Mouse (Mus musculus) left cerebral cortex, postnatal 14 days (tissue): ENCODE data around the gene Tbc1d17. TPM values are rescaled to one million over a fixed set of nuclear protein-coding genes. Genes with fewer than 3 reads are reported as not detected.

Experiments used
- DNase-seq, 2 experiments: peaks; one replicate each; pipeline ENCODE4 v3.0.0; 2021 to 2022; ENCODE audit warnings: low spot score in 2 of 2, mixed read lengths in 1 of 2
- intact Hi-C: fragments of 180-260 bp; cut with DNase I; formaldehyde crosslinking; loops from one replicate; pipeline ENCODE4 v1.15.1; 2025
- total RNA-seq, 2 experiments: library from RNA; stranded (reverse); gene quantifications; 2 replicates each; pipeline ENCODE4 v1.2.3; 2021

Tbc1d17 gene
- total RNA-seq, 2 experiments from 2014 or later: 48.3 to 58.7 TPM

DNA sequence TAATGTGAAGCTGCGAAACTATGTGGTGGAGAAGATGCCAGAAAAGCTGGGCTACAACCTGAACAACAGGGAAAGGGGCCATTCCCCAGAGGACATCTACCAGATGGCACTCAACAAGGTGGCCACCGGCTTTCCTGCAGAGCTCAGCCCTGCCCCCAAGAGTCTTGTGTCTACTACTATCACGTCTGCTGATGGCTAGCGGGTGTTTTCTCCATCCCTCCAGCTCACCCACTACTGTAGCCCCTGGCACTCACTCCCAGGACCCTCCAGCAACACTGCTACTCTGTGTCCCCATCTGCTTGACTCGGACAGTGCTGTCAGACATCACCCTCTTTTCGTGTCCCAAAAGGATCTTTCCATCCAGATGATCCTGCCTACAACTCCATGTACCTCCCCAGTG lies 10.8 kb downstream of the Tbc1d17 start:
- intact Hi-C loops: no loop called here
- DNase-seq: no peak

DNA sequence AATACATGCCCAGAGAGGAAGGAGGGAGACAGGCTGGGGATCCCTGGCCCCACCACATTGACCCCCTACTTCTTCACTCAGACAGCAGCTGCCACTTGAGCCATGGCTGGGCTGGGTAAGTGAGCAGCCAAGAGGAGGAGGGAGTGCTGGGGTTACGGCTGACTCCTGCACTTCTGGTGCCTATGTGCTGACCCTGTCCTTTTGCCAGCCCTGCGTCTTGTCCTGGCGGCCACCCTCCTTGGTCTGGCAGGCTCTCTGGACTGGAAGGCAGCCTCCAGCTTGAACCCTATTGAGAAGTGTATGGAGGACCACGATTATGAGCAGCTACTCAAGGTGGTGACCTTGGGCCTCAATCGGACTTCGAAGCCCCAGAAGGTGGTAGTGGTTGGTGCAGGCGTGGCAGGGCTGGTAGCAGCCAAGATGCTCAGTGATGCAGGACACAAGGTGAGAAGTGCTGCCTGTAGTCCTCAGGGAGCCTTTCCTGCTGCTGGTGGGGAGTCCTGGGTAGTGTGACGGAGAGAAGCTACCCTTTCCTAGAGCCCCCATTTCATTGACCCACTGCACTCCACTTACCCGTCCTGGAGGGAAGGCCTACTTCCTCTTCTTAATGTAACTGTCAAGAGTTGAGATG lies 12.3 kb downstream of the Tbc1d17 start:
- no peak for DNase-seq
- intact Hi-C loops: no loop called here

DNA sequence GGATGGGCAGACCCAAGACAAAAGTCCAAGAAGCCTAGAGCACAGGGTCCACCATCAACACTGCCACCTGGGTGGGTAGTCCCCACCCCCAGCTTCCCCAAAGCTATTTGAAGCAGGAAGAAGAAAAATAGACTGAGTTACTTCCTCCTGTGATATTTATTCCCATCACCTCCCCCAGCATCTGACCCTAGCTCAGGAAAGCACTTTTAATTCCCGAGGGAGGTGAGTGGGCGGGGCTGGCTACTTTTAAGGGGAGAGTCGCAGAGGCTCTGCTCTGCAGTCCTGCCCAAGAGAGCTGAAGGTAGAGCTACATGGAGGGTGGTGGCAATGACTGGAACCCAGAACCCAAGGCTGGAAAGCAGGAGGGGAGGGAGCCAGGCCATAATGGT lies 12.9 kb downstream of the Tbc1d17 start:
- no peak for DNase-seq
- intact Hi-C loops: no loop called here

DNA sequence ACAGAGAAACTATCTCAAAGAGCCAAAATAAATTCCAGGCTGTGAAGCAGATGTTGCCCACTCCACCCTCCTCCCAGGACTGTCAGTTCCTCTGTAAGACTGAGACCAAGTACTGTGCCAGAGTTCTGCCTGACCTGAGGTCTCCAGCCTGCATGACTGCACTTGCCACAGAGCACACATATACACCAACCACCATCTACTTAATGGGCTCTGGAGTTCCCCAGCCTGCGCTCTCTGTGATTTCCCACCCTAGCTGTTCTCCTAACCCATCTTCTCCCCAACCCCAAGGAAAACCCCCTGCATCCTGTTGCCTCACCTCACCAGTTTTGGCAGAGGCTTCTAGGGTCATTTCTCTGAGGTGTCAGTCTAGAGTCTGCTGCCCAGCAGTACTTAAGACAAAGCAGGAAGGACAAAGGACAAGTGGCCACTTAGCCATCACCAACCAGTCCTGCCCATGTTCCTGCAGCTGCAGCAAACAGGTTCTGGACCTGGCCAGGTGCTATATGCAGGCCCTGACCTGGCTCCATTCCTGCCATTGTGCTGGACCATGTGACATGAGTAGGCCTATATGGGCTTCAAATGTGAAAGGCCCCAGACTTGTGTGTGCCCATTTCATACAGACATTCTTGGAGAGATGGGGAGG lies 13.4 kb downstream of the Tbc1d17 start:
- no peak for DNase-seq
- intact Hi-C loops: no loop called here

DNA sequence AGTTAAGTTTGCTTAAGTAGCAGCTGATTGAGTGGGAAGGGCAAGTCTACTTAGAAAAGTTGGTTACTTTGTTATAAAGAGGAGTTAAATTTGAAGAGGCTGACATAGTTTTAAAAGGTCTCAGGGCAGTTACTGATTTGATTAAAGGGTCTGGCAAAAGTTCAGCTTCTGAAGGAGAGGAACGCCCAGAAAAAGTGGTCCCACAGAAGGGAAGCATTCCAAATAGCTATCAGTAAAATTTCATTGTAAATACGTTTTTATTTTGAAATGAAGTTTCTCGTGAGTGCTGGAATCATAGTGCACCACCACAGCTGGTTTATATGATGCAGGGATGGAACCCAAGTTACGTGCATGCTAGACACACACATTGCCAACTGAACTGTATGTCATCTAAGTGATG lies 16.1 kb downstream of the Tbc1d17 start:
- no peak for DNase-seq
- intact Hi-C loops: no loop called here

DNA sequence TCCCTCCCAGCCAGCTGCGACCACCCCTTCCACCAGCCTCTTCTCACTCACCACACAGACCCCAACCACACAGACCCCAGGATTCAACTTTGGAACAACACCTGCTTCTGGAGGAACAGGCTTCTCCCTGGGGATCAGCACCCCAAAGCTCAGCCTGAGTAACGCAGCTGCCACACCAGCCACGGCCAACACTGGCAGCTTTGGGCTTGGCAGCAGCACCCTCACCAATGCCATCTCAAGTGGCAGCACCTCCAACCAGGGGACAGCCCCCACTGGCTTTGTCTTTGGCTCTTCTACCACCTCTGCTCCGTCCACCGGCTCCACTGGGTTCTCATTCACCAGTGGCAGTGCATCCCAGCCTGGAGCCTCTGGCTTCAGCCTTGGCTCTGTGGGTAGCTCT lies 20.2 kb downstream of the Tbc1d17 start:
- intact Hi-C loops: no loop called here
- no peak for DNase-seq

DNA sequence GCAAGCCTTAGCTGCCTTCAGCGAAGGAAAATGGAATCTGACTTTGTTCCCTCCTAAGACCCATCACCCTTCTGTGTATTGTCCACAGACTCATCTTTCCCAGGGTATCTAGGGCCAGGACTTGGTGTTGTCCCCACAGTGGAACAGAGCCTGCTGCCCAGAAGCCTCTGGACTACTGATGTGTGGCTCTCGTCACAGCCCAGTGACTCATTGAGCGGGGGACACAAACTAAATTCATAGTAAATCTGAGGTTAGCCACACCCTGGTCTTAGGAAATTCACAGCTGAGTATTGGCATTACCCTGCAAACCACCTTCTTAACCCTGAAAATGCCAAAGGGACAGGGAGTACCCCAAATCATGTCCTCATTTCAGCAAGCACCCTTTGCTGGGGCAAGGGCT lies 22.1 kb downstream of the Tbc1d17 start:
- DNase-seq: no peak
- intact Hi-C loops: no loop called here

DNA sequence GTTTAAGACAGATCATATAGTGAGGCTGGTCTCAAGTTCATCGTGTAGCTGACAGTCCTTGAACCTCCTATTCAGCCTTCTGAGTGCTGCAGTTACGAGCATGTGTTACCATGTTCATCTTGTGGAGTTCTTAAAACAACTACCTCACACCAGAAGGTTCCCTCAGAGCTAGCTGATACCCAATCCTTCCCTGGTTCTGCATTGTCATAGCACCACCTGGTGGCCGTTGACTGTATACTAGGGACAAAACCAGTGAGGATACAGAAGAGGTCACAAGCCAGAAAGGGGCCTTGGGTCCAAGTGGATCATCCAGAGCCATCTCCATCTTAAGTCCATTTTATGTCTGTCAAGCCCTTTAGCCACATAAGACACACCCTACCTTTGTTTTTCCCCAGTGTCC lies 24.0 kb downstream of the Tbc1d17 start:
- intact Hi-C loops: loop anchor here (1.0 kb wide), 1 partner anchor 101 kb away; no protein-coding TSS in a partner anchor
- DNase-seq: peak; percentile 82 to 88

DNA sequence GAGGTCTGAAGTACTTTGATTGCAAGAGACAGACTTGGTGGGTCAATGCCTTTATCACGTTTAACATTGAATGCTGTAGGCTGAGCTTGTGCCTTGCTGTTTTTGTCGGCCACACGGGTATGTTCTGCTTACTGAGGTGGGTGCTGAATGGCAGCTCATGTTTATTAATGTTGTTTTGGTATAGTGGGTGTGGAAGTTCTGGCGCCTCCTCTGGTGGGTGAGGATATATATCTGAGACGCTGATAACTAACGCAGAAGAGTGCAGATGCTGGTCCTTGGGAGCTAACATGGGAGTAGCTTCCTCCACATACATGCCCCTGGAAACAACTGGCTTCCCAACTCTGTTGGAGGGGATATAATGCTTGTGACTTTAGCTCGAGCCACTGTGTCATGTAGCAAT lies 25.5 kb downstream of the Tbc1d17 start:
- DNase-seq: no peak
- intact Hi-C loops: no loop called here

DNA sequence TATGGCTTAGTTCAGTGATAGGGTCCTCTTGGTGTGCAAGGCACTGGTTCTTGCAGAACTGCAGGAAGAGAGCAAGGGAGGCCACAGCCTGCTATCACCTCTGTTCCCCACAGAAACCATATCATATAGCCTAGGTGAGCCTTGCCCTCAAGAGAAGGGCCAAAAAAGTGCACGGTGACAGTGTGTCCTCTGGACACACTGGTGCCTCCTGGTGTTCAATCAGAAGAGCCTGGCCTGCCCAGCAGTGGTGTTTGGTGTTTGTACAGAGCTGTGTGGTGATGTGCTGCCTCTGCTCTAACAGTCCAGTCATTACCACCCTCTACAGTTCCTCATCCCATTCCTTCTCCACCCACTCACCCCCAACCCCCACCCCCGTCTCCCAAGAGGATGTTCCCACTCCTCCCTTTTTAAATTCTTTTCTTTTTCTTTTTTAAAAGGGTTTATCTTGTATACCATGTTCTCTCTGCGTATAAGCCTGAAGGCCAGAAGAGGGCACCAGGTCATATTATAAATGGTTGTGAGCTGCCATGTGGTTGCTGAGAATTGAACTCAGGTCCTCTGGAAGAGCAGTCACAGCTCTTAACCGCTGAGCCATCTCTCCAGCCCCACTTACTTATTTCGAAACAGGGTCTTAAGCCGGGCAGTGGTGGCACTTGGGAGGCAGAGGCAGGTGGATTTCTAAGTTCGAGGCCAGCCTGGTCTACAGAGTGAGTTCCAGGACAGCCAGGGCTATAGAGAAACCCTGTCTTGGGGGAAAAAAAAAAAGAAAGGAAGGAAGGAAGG lies 27.0 kb downstream of the Tbc1d17 start:
- intact Hi-C loops: no loop called here
- peak in 1 of 2 experiments; percentile 0 for DNase-seq

DNA sequence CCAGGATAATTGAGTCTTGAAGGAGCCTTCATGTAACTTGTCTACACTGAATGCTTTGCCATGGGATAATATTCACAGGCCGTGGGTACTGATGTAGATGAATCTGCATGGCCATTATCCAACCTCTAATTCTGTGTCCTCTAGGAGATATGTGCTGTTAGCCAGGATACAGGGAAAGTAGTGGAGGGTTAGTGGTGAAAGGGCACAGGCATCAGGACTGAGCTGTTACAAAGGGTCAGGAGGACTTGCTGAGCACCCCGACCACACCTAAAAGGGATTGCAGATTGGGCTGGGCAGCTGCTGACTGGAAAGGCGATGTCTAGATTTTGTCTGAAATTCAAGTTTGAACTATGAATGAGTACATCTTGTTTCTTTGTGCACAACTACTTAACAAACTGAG lies 28.4 kb downstream of the Tbc1d17 start:
- intact Hi-C loops: no loop called here
- no peak for DNase-seq

DNA sequence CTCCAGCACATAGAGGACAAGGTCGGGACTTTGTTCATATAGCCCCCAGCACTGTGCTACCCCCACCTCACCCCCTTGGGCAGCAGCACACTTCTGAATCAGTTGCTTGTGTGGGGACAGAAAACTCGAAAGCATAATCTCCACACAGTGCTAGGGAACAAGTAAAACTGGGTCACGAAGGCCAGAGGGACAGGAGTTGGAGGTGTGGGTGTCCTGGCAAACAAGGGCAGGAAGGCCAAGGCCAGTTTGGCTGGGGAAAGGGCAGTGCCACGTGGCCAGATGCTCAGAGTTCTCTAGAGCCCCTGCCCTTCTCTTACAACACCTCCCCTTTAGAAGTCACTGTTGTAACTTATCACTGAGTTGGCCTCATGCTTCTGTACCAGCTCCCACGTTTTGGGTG lies 29.0 kb downstream of the Tbc1d17 start:
- DNase-seq: peak; percentile 0 to 1

DNA sequence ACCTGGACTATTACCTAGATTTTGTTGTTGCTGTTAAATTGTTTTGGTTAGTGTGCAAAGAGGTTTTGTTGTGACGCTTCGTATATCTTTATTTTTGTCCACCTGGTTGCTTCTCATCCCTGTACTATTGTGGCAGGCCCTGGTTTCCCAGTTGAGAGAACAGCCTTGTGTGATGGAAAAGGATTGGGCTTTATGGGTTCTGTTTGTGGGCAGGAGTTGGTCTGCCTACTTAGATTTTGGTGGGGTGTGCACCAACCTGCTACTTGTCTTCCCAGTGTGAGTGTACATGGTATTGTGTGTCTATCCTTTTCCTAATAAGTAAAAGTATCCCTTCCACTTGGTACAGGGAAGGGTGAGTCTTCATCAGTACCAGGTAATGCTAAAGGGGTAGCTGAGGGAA lies 29.5 kb downstream of the Tbc1d17 start:
- intact Hi-C loops: loop anchor here (5.0 kb wide), 1 partner anchor 72 kb away; the partner anchor contains the start of gene Vrk3
- peak in 1 of 2 experiments; percentile 0 for DNase-seq

More for the DNA sequence above, 29.0 kb downstream of the Tbc1d17 start:
- intact Hi-C loops: loop anchor here (5.0 kb wide), 1 partner anchor 73 kb away; the partner anchor contains the start of gene Vrk3

DNA sequence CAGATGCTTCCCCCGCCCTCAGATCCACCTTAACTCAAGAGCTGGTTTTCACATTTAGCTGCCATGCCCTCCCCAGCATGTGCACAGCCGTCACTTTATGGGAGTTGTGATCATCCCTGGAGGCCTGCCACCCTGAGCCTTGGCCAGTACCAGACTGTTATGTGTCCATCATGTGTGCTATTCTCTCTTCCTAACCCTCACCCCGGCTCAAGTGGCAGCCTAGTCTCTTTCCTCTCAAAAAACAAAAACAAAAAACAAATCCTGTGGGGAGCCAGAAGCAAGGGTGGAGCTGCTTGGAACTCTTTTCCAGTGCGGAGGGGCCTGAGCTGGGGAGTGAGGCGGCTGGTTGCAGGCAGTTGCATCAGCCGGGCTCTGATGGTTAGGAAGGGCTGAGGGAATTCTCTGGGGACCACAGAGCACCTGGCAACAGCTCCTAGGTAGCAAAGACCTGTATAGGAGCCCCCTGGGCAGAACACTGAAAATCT lies 30.1 kb downstream of the Tbc1d17 start:
- intact Hi-C loops: loop anchor here (5.0 kb wide), 1 partner anchor 71 kb away; the partner anchor contains the start of gene Vrk3
- peak in 1 of 2 experiments; percentile 34 for DNase-seq

DNA sequence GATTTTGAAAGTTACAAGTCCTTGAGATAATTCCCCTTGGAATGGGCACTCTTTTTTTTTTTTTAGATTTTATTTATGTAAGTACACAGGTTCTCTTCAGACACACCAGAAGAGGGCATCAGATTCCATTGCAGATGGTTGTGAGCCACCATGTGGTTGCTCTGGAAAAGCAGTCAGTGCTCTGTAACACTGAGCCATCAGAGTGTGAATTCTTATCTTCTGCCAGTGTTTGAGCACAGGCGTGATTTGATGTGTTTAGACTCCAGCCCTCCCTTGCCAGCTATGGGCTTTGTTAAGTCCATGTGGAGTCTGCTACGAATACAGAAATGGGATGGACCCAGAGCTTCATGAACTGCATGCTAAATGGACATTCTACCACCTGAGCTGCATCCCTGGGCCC lies 30.7 kb downstream of the Tbc1d17 start:
- intact Hi-C loops: loop anchor here (5.0 kb wide), 1 partner anchor 71 kb away; the partner anchor contains the start of gene Vrk3
- DNase-seq: peak; percentile 17 to 48

DNA sequence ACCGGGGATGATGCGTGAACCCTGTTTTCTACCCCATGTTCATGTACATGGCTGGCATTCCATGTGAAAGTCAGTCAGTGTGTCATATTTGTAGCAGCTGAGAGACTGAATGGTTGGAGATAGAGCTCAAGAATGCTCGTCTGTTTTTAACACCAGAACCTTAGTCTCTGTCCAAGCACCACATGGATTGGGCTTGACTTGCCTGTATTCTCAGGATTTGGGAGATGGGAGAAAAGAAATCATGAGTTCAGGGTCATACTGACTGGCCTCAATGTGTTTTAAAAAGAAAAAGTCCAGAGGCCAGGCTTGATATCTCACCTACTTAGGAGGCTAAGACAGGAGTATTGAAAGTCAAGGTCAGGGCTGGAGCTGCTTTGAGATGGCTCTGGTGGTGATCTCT lies 31.4 kb downstream of the Tbc1d17 start:
- intact Hi-C loops: loop anchor here (5.0 kb wide), 1 partner anchor 70 kb away; the partner anchor contains the start of gene Vrk3
- no peak for DNase-seq

DNA sequence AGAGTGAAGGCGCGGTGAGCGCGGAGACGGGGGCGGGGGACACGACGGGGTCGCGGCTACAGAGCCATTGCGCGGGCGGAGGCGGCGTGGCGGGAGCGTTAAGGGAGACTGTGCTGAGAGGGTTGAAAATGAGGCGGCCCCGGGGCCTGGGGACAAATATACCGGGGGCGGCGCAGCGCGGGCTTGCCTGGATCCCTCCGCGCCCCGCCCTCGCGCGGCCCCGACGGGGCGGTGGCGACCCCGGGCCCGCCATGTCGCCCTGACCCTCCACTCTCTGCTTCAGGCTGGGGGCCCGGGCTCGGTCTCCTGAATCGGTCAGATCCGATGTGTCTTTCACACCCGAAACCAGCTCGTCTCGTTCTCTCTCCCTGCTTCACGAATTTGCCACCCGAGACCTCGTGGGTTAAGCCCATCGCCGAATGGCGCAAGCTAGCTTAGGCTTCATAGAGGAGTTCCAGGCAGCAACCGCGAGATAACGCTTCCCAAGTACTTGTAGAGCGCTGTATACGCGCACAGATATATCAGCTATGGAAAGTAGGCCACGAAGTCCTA lies 32.3 kb downstream of the Tbc1d17 start, which contains the start of gene Atf5:
Gene Atf5, minus strand, starts transcription at position 189 of the 552 bp plus-strand sequence.
- intact Hi-C loops: loop anchor here (5.0 kb wide), 1 partner anchor 69 kb away; the partner anchor contains the start of gene Vrk3
- DNase-seq: peak; percentile 51 to 58

DNA sequence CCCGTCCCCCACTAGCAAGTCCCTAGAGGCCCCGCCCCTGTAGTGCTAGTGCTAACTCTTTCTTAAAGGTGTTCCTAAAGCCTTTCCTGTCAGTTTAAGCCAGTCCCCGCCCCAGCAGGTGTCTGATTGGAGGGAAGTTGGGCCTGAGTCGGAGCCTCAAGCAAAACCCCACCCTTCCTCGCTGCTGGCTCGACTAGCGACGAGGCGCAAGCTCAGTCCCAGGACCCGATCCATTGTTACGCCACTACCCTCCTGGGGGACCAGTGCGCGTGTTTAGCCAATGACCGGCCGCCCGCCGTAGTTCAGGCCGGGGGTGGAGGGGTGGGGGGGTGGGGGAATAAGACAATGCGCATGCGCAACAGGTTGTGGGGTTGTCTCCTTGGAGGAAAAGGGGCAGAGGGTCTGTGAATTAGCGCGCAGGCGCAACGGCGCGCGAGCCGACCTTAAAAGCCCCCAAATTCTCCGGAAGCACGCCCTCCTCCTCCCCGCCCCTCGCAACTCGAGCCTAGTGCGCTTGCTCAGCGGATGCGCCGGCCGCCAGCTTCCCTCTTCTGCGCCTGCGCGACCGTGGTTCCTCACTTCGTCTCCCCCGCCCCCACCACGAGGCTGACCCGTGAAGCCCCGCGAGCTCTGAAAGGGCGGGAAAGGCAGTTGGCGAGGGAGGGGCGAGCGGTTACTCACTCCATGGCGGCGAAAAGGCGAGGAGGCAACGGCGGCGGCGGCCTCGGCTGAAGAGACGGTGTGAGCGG lies 33.0 kb downstream of the Tbc1d17 start, which contains the start of the genes Nup62 and Il4i1:
Gene Nup62, plus strand, starts transcription at position 368 of the 749 bp plus-strand sequence.
Gene Il4i1, plus strand, starts transcription at position 667 of the 749 bp plus-strand sequence.
- intact Hi-C loops: loop anchor here (5.0 kb wide), 1 partner anchor 69 kb away; the partner anchor contains the start of gene Vrk3

More for the DNA sequence above, 33.0 kb downstream of the Tbc1d17 start, which contains the start of the genes Nup62 and Il4i1:
- DNase-seq: peak; percentile 99
